Mouse (Mus musculus): Measurements from ENCODE around the gene Adipor2. TPM values are rescaled to one million over a fixed set of nuclear protein-coding genes. Genes with fewer than 3 reads are reported as not detected.
"Not testable (repeated sequence)": the region's sequence is repeated elsewhere in the genome, so short reads cannot be mapped to it uniquely, and the experiment has no call there.

The Adipor2 gene
- polyA plus RNA-seq, 1 experiment from 2014 or later, result 127 TPM

DNA sequence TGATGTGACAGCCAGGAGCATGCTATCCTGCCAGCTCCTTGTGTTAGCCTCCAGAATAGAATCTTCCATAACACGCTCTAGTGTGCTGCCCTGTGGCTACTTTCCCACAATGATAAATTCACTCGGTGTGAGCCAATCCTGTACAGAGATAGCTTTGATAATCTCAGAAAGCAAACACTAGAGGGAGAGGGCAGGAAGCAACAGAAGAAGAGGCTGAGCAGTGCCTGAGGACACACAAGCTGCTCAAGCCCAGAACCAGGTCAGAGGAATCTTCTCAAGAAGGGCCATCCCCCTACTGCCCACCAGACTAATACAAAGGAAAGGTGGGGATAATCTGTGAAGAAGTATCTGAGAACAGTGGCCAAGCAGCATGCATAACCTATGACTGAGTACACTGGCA is 50.1 kb downstream of the Adipor2 start:
- 78% methylated on average over 2 of the region's 2 CpGs for WGBS
- Histone ChIP-seq H3K36me3 (ENCODE audit: control insufficient read depth, insufficient read depth, low read length) (peaks cover 11% of the 10 kb centered on the region), H3K4me2 (ENCODE audit: low read depth, low read length) (no peak overlapping the region), H3K4me1 (ENCODE audit: control insufficient read depth, insufficient read depth, low read length) (0 out of 2 replicates have a peak, but pooled peaks cover 1% of the 10 kb centered on the region), H3K9me3 (ENCODE audit: control insufficient read depth, low read length) (no peaks in the 10 kb centered on the region), H3K9ac (ENCODE audit: low read depth, low read length) (no peak overlapping the region), H3K27ac (ENCODE audit: low read length) (no peak overlapping the region), H3K4me3 (ENCODE audit: low read length) (no peak overlapping the region), H3K27me3 (replicated peaks; ENCODE audit: control insufficient read depth, insufficient read depth, low read length) (no peaks in the 10 kb centered on the region)
- ATAC-seq, result no peak

DNA sequence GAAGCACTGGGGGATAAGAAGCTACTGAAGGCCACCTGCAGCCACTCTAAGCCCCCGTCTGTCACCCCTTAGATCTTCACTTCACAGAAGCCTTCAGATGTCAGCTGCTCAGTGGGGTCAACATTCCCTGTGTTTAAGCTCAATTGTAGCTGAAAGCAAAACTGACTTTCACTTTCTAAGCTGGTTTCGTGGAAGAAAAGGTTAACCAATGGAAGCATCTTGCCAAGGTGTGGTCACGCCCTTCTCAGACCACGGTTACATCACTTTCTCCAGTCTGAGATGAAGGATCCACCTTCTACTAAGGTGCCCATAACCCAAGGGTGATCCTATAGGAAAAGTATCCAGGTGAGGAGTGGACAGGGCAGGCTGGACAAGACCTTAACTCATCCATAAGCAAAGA is 50.7 kb downstream of the Adipor2 start:
- ATAC-seq; H3K4me1 ChIP-seq (ENCODE audit: control insufficient read depth, insufficient read depth, low read length); H3K4me3 ChIP-seq (ENCODE audit: low read length); H3K9ac ChIP-seq (ENCODE audit: low read depth, low read length); H3K9me3 ChIP-seq (ENCODE audit: control insufficient read depth, low read length); H3K27me3 ChIP-seq (replicated peaks; ENCODE audit: control insufficient read depth, insufficient read depth, low read length); H3K27ac ChIP-seq (ENCODE audit: low read length); H3K4me2 ChIP-seq (ENCODE audit: low read depth, low read length): not testable (repeated sequence)
- 90% methylated on average over 3 of the region's 4 CpGs for WGBS
- peaks cover 11% of the 10 kb centered on the region for H3K36me3 ChIP-seq (ENCODE audit: control insufficient read depth, insufficient read depth, low read length)

DNA sequence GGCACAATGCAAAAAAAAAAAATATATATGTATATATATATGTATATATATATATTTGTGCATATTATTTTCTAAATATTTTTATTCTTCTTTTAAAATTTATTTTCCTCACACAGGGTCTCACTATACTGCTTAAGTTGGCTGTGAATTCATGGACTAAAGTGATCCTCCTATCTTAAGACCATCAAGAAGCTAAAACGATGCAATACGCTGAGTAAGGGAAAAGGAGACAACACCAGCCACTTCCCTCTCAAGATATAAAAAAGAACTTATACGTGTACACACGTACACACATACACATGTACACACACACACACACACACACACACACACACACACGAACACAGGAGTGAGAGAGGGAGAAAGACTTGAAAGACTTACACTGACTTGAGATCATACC is 53.9 kb downstream of the Adipor2 start:
- Histone ChIP-seq H3K9ac (ENCODE audit: low read depth, low read length) (no peak overlapping the region), H3K4me3 (ENCODE audit: low read length) (no peak overlapping the region), H3K36me3 (ENCODE audit: control insufficient read depth, insufficient read depth, low read length) (peaks cover 17% of the 10 kb centered on the region; the same call in 1 of the 2 replicates), H3K4me1 (ENCODE audit: control insufficient read depth, insufficient read depth, low read length) (no peaks in the 10 kb centered on the region), H3K27me3 (replicated peaks; ENCODE audit: control insufficient read depth, insufficient read depth, low read length) (no peaks in the 10 kb centered on the region), H3K27ac (ENCODE audit: low read length) (no peak overlapping the region), H3K4me2 (ENCODE audit: low read depth, low read length) (no peak overlapping the region), H3K9me3 (ENCODE audit: control insufficient read depth, low read length) (no peaks in the 10 kb centered on the region)
- ATAC-seq, result no peak
- WGBS, result 86% methylated on average over 5 of the region's 5 CpGs

DNA sequence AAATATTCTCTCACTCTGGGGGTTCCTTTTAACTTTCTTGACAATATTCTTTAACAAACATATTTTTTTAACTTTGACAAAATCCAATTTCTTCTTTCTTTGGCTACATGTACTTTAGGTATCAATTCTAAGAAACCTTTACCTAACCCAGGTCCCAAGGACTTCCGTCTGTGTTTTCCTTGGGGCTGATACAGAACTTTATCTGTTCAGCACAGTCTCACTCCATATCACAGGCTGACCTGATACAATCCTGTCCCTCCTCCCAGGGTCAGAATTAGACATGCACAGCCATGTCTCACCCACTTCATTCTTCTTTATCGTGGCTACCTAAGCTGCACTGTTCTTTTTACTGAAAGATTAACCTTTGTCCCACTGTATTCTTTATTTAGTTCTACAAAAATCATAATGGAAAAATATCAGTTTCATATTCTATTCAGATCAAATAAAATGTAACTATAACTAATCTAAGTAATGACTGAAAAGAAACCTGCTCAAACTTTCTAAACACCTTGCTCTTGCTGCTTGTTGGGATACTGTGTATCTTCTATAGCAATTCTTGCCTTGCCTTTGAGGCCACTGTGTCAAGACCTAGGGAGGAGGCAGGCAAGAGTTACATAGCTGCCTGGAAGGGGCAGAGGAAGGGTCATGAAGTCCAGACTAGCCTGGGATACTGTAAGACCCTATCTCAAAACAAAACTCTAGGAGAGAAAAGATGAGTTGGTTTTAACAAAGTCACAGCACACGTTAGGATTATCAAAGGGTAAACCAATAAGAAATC is 56.4 kb downstream of the Adipor2 start:
- H3K4me1 ChIP-seq (ENCODE audit: control insufficient read depth, insufficient read depth, low read length), result no peaks in the 10 kb centered on the region
- WGBS, result 87% methylated on average over 3 of the region's 3 CpGs
- no peaks in the 10 kb centered on the region for H3K27me3 ChIP-seq (replicated peaks; ENCODE audit: control insufficient read depth, insufficient read depth, low read length)
- no peaks in the 10 kb centered on the region for H3K9me3 ChIP-seq (ENCODE audit: control insufficient read depth, low read length)
- no peak overlapping the region for H3K27ac ChIP-seq (ENCODE audit: low read length)
- no peak overlapping the region for H3K9ac ChIP-seq (ENCODE audit: low read depth, low read length)
- no peak overlapping the region for H3K4me2 ChIP-seq (ENCODE audit: low read depth, low read length)
- ATAC-seq, result peak; percentile 61
- peaks cover 23% of the 10 kb centered on the region for H3K36me3 ChIP-seq (ENCODE audit: control insufficient read depth, insufficient read depth, low read length)
- no peak overlapping the region for H3K4me3 ChIP-seq (ENCODE audit: low read length)

DNA sequence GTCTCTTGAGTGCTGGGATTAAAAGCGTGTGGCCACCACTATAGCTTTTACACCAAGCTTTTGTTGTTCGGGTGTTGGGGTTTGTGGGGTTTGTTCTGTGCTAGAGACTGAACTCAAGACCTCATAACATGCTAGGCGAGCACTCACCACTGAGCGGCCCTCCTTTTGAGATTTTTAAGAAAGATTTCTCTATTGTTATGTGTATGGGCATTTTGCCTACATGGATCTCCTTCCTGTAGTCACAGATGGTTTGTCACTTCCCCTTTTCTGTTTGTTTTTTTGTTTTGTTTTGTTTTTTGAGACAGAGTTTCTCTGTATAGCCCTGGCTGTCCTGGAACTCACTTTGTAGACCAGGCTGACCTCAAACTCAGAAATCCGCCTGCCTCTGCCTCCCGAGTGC is 57.3 kb downstream of the Adipor2 start:
- ATAC-seq; H3K27ac ChIP-seq (ENCODE audit: low read length); H3K27me3 ChIP-seq (replicated peaks; ENCODE audit: control insufficient read depth, insufficient read depth, low read length); H3K4me1 ChIP-seq (ENCODE audit: control insufficient read depth, insufficient read depth, low read length); H3K4me3 ChIP-seq (ENCODE audit: low read length); H3K9ac ChIP-seq (ENCODE audit: low read depth, low read length); H3K4me2 ChIP-seq (ENCODE audit: low read depth, low read length); H3K9me3 ChIP-seq (ENCODE audit: control insufficient read depth, low read length): not testable (repeated sequence)
- WGBS, result 93% methylated on average over 6 of the region's 6 CpGs
- peaks cover 23% of the 10 kb centered on the region for H3K36me3 ChIP-seq (ENCODE audit: control insufficient read depth, insufficient read depth, low read length)

DNA sequence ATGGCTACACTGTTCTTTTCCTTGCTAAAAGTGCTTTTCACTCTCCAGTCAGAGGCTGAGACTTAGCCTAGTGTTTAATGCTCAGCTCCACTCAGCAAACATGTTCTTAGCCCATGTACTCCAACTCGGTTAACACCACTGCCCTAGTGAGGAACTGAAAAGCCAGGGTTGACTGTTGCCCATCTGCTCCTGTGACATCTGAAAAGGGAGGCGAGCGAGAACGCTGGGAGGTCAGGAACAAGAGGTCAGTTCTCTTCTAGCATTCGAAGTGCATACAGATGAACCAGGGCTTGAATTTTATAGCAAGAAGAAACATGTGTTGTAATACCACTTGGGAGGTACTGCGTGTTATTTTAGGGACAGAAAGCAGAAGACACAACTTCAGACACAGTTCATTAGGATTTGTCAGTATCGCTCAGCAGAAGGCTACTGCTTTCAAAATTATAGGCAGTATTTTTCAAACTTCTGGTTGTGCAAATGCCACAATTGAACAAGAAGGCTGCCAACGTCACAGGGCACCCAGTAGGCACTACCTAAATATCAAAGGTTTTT is 59.4 kb downstream of the Adipor2 start:
- peaks cover 20% of the 10 kb centered on the region for H3K36me3 ChIP-seq (ENCODE audit: control insufficient read depth, insufficient read depth, low read length)
- no peaks in the 10 kb centered on the region for H3K4me1 ChIP-seq (ENCODE audit: control insufficient read depth, insufficient read depth, low read length)
- no peak overlapping the region for H3K27ac ChIP-seq (ENCODE audit: low read length)
- no peak overlapping the region for H3K4me2 ChIP-seq (ENCODE audit: low read depth, low read length)
- WGBS, result 89% methylated on average over 8 of the region's 8 CpGs
- no peaks in the 10 kb centered on the region for H3K27me3 ChIP-seq (replicated peaks; ENCODE audit: control insufficient read depth, insufficient read depth, low read length)
- H3K9me3 ChIP-seq (ENCODE audit: control insufficient read depth, low read length), result no peaks in the 10 kb centered on the region
- H3K4me3 ChIP-seq (ENCODE audit: low read length), result no peak overlapping the region
- no peak overlapping the region for H3K9ac ChIP-seq (ENCODE audit: low read depth, low read length)
- no peak for ATAC-seq

DNA sequence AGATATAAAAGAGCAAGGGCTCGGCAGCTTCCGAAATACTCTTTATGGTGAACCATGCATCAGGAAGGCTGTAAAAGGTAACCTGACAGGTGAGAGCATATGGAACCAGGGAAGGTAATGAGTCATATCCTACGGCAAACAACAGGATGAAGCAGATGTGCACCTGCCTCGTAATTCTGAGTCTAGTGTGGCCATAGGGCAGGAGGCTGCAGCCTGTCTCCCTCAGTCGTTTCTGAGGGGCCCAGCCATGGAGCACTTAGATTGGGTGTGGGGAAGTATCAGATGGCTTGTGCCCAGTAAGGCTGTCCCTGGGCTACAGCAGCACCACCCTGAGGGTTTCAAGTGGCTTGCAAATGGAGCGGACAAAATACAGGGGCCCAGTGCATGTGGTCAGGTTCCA is 65.0 kb downstream of the Adipor2 start:
- WGBS, result 73% methylated on average over 6 of the region's 6 CpGs
- peak; percentile 66 for ATAC-seq
- H3K9ac ChIP-seq (ENCODE audit: low read depth, low read length), result no peak overlapping the region
- H3K27ac ChIP-seq (ENCODE audit: low read length), result no peak overlapping the region
- no peaks in the 10 kb centered on the region for H3K9me3 ChIP-seq (ENCODE audit: control insufficient read depth, low read length)
- no peaks in the 10 kb centered on the region for H3K4me1 ChIP-seq (ENCODE audit: control insufficient read depth, insufficient read depth, low read length)
- no peaks in the 10 kb centered on the region for H3K27me3 ChIP-seq (replicated peaks; ENCODE audit: control insufficient read depth, insufficient read depth, low read length)
- H3K4me3 ChIP-seq (ENCODE audit: low read length), result no peak overlapping the region
- no peak overlapping the region for H3K4me2 ChIP-seq (ENCODE audit: low read depth, low read length)
- H3K36me3 ChIP-seq (ENCODE audit: control insufficient read depth, insufficient read depth, low read length), result peaks cover 4% of the 10 kb centered on the region; the same call in 1 of the 2 replicates

DNA sequence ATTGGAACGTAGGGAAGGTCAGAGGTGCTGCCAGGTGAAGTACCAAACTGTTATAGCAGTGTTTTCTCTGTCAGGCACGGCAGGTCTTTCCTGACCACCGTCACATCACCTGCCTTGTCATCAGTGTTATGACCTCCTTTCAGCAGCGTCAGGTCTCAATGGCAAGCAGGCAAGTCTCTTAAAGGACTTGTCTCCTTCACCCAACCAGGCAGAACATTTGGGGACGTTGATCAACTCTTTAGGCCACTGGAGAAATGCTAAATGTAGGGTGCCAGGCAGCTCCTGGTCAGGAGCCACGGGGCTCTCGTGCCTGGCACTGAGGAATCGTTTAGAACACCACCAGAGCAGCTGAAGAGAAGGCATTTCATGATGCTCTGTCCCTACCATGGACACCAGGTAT is 65.8 kb downstream of the Adipor2 start:
- H3K4me1 ChIP-seq (ENCODE audit: control insufficient read depth, insufficient read depth, low read length), result no peaks in the 10 kb centered on the region
- H3K4me3 ChIP-seq (ENCODE audit: low read length), result no peak overlapping the region
- peaks cover 4% of the 10 kb centered on the region; the same call in 1 of the 2 replicates for H3K36me3 ChIP-seq (ENCODE audit: control insufficient read depth, insufficient read depth, low read length)
- no peaks in the 10 kb centered on the region for H3K9me3 ChIP-seq (ENCODE audit: control insufficient read depth, low read length)
- H3K27ac ChIP-seq (ENCODE audit: low read length), result no peak overlapping the region
- 72% methylated on average over 8 of the region's 8 CpGs for WGBS
- no peaks in the 10 kb centered on the region for H3K27me3 ChIP-seq (replicated peaks; ENCODE audit: control insufficient read depth, insufficient read depth, low read length)
- H3K4me2 ChIP-seq (ENCODE audit: low read depth, low read length), result no peak overlapping the region
- no peak for ATAC-seq
- H3K9ac ChIP-seq (ENCODE audit: low read depth, low read length), result no peak overlapping the region

DNA sequence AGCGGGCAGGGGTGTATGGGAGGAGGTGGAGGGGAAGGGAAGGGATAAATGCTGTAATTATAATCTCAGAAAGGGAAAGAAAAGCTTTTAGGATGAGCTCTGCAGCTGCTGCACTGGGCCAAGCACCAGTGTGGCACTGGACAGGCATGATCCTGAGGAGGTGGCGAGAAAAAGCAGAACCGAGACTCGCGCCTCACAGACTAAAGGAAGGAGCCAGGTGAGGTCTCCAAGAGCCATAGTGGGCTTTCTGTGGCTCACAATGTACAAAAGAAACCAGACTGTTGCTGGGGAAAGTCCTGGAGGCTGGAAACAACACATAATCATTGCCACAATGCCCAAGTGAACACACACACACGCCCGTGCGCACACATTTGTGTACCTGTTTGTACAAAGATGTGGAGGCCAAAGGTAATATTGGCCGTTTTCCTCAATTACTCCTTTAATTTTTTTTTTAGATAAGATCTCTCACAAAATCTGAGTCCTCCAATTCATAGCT is 66.8 kb downstream of the Adipor2 start:
- no peaks in the 10 kb centered on the region for H3K27me3 ChIP-seq (replicated peaks; ENCODE audit: control insufficient read depth, insufficient read depth, low read length)
- ATAC-seq, result no peak
- H3K9ac ChIP-seq (ENCODE audit: low read depth, low read length), result no peak overlapping the region
- H3K27ac ChIP-seq (ENCODE audit: low read length), result no peak overlapping the region
- 83% methylated on average over 9 of the region's 9 CpGs for WGBS
- H3K4me3 ChIP-seq (ENCODE audit: low read length), result no peak overlapping the region
- no peak overlapping the region for H3K4me2 ChIP-seq (ENCODE audit: low read depth, low read length)
- no peaks in the 10 kb centered on the region for H3K9me3 ChIP-seq (ENCODE audit: control insufficient read depth, low read length)
- H3K4me1 ChIP-seq (ENCODE audit: control insufficient read depth, insufficient read depth, low read length), result no peaks in the 10 kb centered on the region
- H3K36me3 ChIP-seq (ENCODE audit: control insufficient read depth, insufficient read depth, low read length), result peaks cover 4% of the 10 kb centered on the region; the same call in 1 of the 2 replicates
